Mouse (Mus musculus): Measurements from ENCODE around the gene Kcnip2. TPM values are rescaled to one million over a fixed set of nuclear protein-coding genes. Genes with fewer than 3 reads are reported as not detected.

The Kcnip2 gene
- total and polyA plus RNA-seq, 2 experiments from 2014 or later = 30.3 to 30.6 TPM

GRCm38 (mm10) chr19:45796879-45797278, 19.0 kb downstream of the Kcnip2 start:
- no peaks in the 10 kb centered on the region for H3K4me1 ChIP-seq (ENCODE audit: insufficient read depth)
- no peaks in the 10 kb centered on the region for H3K36me3 ChIP-seq (ENCODE audit: insufficient read depth)
- ATAC-seq (no peak), DNase-seq (no peak)
- H3K9ac ChIP-seq = no peak overlapping the region
- 79% methylated on average over 15 of the region's 15 CpGs for WGBS
- H3K27ac ChIP-seq (ENCODE audit: low read depth, low read length) = no peak overlapping the region
- no peak overlapping the region for H3K4me3 ChIP-seq (ENCODE audit: low read depth, low read length)
- no peak overlapping the region for H3K4me2 ChIP-seq (ENCODE audit: low read depth)
- H3K9me3 ChIP-seq (ENCODE audit: low read length) = no peaks in the 10 kb centered on the region
- no peak for TF ChIP-seq CTCF (IDR thresholded peaks at IDR 0.05; ENCODE audit: low read depth)
- no peaks in the 10 kb centered on the region for H3K27me3 ChIP-seq (ENCODE audit: insufficient read depth, low read length)

GRCm38 (mm10) chr19:45796061-45796556, 19.8 kb downstream of the Kcnip2 start:
- no peaks in the 10 kb centered on the region for H3K9me3 ChIP-seq (ENCODE audit: low read length)
- H3K4me2 ChIP-seq (ENCODE audit: low read depth) = peak overlapping the region; percentile 15; the same call in 1 of the 2 replicates
- H3K9ac ChIP-seq = no peak overlapping the region
- no peak for ATAC-seq
- H3K27me3 ChIP-seq (ENCODE audit: insufficient read depth, low read length) = no peaks in the 10 kb centered on the region
- H3K4me1 ChIP-seq (ENCODE audit: insufficient read depth) = no peaks in the 10 kb centered on the region
- no peak overlapping the region for H3K4me3 ChIP-seq (ENCODE audit: low read depth, low read length)
- H3K27ac ChIP-seq (ENCODE audit: low read depth, low read length) = no peak overlapping the region
- no peak for TF ChIP-seq CTCF (IDR thresholded peaks at IDR 0.05; ENCODE audit: low read depth)
- no peak for DNase-seq
- no peaks in the 10 kb centered on the region for H3K36me3 ChIP-seq (ENCODE audit: insufficient read depth)
- 14% methylated on average over 15 of the region's 15 CpGs for WGBS

- no peak for ATAC-seq
- no peaks in the 10 kb centered on the region for H3K4me1 ChIP-seq (ENCODE audit: insufficient read depth)
- H3K9me3 ChIP-seq (ENCODE audit: low read length) = no peaks in the 10 kb centered on the region
- no peak overlapping the region for H3K4me3 ChIP-seq (ENCODE audit: low read depth, low read length)
- 36% methylated on average over 15 of the region's 15 CpGs for WGBS
- no peaks in the 10 kb centered on the region for H3K27me3 ChIP-seq (ENCODE audit: insufficient read depth, low read length)
- no peaks in the 10 kb centered on the region for H3K36me3 ChIP-seq (ENCODE audit: insufficient read depth)
- TF ChIP-seq CTCF (IDR thresholded peaks at IDR 0.05; ENCODE audit: low read depth) = no peak
- DNase-seq = no peak
- no peak overlapping the region for H3K27ac ChIP-seq (ENCODE audit: low read depth, low read length)
- no peak overlapping the region for H3K9ac ChIP-seq
- H3K4me2 ChIP-seq (ENCODE audit: low read depth) = no peak overlapping the region
Measured at GRCm38 (mm10) chr19:45795406-45795944, 20.4 kb downstream of the Kcnip2 start.

- H3K36me3 ChIP-seq (ENCODE audit: insufficient read depth) = no peaks in the 10 kb centered on the region
- no peak overlapping the region for H3K27ac ChIP-seq (ENCODE audit: low read depth, low read length)
- DNase-seq (no peak), ATAC-seq (no peak)
- H3K4me1 ChIP-seq (ENCODE audit: insufficient read depth) = no peaks in the 10 kb centered on the region
- H3K9me3 ChIP-seq (ENCODE audit: low read length) = no peaks in the 10 kb centered on the region
- no peak overlapping the region for H3K4me3 ChIP-seq (ENCODE audit: low read depth, low read length)
- no peak for TF ChIP-seq CTCF (IDR thresholded peaks at IDR 0.05; ENCODE audit: low read depth)
- 73% methylated on average over 6 of the region's 6 CpGs for WGBS
- no peak overlapping the region for H3K4me2 ChIP-seq (ENCODE audit: low read depth)
- no peaks in the 10 kb centered on the region for H3K27me3 ChIP-seq (ENCODE audit: insufficient read depth, low read length)
- no peak overlapping the region for H3K9ac ChIP-seq
Measured at GRCm38 (mm10) chr19:45794718-45795117, 21.1 kb downstream of the Kcnip2 start.

- no peaks in the 10 kb centered on the region for H3K27me3 ChIP-seq (ENCODE audit: insufficient read depth, low read length)
- TF ChIP-seq CTCF (IDR thresholded peaks at IDR 0.05; ENCODE audit: low read depth) = no peak
- no peaks in the 10 kb centered on the region for H3K36me3 ChIP-seq (ENCODE audit: insufficient read depth)
- no peak overlapping the region for H3K4me2 ChIP-seq (ENCODE audit: low read depth)
- no peaks in the 10 kb centered on the region for H3K9me3 ChIP-seq (ENCODE audit: low read length)
- DNase-seq (no peak), ATAC-seq (no peak)
- no peak overlapping the region for H3K4me3 ChIP-seq (ENCODE audit: low read depth, low read length)
- no peaks in the 10 kb centered on the region for H3K4me1 ChIP-seq (ENCODE audit: insufficient read depth)
- H3K27ac ChIP-seq (ENCODE audit: low read depth, low read length) = no peak overlapping the region
- 86% methylated on average over 6 of the region's 6 CpGs for WGBS
- H3K9ac ChIP-seq = no peak overlapping the region
Measured at GRCm38 (mm10) chr19:45792404-45792803, 23.5 kb downstream of the Kcnip2 start.

- Histone ChIP-seq H3K4me2 (ENCODE audit: low read depth) (no peak overlapping the region), H3K9me3 (ENCODE audit: low read length) (no peaks in the 10 kb centered on the region), H3K9ac (no peak overlapping the region), H3K27ac (ENCODE audit: low read depth, low read length) (no peak overlapping the region), H3K27me3 (ENCODE audit: insufficient read depth, low read length) (no peaks in the 10 kb centered on the region), H3K4me3 (ENCODE audit: low read depth, low read length) (no peak overlapping the region), H3K36me3 (ENCODE audit: insufficient read depth) (no peaks in the 10 kb centered on the region), H3K4me1 (ENCODE audit: insufficient read depth) (no peaks in the 10 kb centered on the region)
- WGBS = 81% methylated on average over 13 of the region's 13 CpGs
- DNase-seq (no peak), ATAC-seq (no peak)
- no peak for TF ChIP-seq CTCF (IDR thresholded peaks at IDR 0.05; ENCODE audit: low read depth)
Measured at GRCm38 (mm10) chr19:45789888-45790874, 25.7 kb downstream of the Kcnip2 start.

GRCm38 (mm10) chr19:45789365-45789764, 26.5 kb downstream of the Kcnip2 start:
- WGBS = 83% methylated on average over 7 of the region's 7 CpGs
- Histone ChIP-seq H3K27ac (ENCODE audit: low read depth, low read length) (no peak overlapping the region), H3K27me3 (ENCODE audit: insufficient read depth, low read length) (no peaks in the 10 kb centered on the region), H3K4me2 (ENCODE audit: low read depth) (no peak overlapping the region), H3K9ac (no peak overlapping the region), H3K4me3 (ENCODE audit: low read depth, low read length) (no peak overlapping the region), H3K4me1 (ENCODE audit: insufficient read depth) (no peaks in the 10 kb centered on the region), H3K36me3 (ENCODE audit: insufficient read depth) (no peaks in the 10 kb centered on the region), H3K9me3 (ENCODE audit: low read length) (no peaks in the 10 kb centered on the region)
- TF ChIP-seq CTCF (IDR thresholded peaks at IDR 0.05; ENCODE audit: low read depth) = no peak
- DNase-seq = no peak
- no peak for ATAC-seq
